Mouse (Mus musculus): ENCODE measurements at regions not wholly inside any gene's neighbourhood (a gene's known extent, or its start where the extent isn't known, plus 50 kb on each side); places are given as distances from the start of the nearest gene placed in this dataset.

GRCm38 (mm10) chr2:79048020-79048419 lies 180.1 kb downstream of the Ube2e3 start:
- Histone ChIP-seq H3K4me2 (ENCODE audit: low read depth, low read length) (no peak overlapping the region), H3K9ac (replicated peaks; ENCODE audit: low read depth, low read length) (no peak overlapping the region), H3K36me3 (replicated peaks; ENCODE audit: control insufficient read depth, insufficient read depth, low read length) (no peaks in the 10 kb centered on the region), H3K27me3 (ENCODE audit: control insufficient read depth, insufficient read depth, low read length) (no peaks in the 10 kb centered on the region), H3K4me1 (ENCODE audit: control insufficient read depth, insufficient read depth) (no peaks in the 10 kb centered on the region), H3K27ac (ENCODE audit: low read depth) (no peak overlapping the region), H3K9me3 (replicated peaks; ENCODE audit: control insufficient read depth, low read length) (no peaks in the 10 kb centered on the region), H3K4me3 (ENCODE audit: low read depth, low read length) (no peak overlapping the region)
- DNase-seq (ENCODE audit: low spot score) = no peak
- TF ChIP-seq CTCF (IDR thresholded peaks at IDR 0.05; ENCODE audit: low read depth) (no peak), EP300 (IDR thresholded peaks at IDR 0.05; ENCODE audit: low read depth) (no peak)
- ATAC-seq (ENCODE audit: insufficient read depth, low read depth) = no peak
- 60% methylated on average over 7 of the region's 7 CpGs for WGBS

GRCm38 (mm10) chr2:79048777-79049537 lies 181.0 kb downstream of the Ube2e3 start:
- no peaks in the 10 kb centered on the region for H3K9me3 ChIP-seq (replicated peaks; ENCODE audit: control insufficient read depth, low read length)
- WGBS = 83% methylated on average over 5 of the region's 5 CpGs
- ATAC-seq (ENCODE audit: insufficient read depth, low read depth) = no peak

GRCm38 (mm10) chr2:79050495-79051046 lies 182.6 kb downstream of the Ube2e3 start:
- 88% methylated on average over 1 of the region's 1 CpGs for WGBS
- Histone ChIP-seq H3K4me1 (ENCODE audit: control insufficient read depth, insufficient read depth) (no peaks in the 10 kb centered on the region), H3K27me3 (ENCODE audit: control insufficient read depth, insufficient read depth, low read length) (no peaks in the 10 kb centered on the region), H3K4me2 (ENCODE audit: low read depth, low read length) (no peak overlapping the region), H3K27ac (ENCODE audit: low read depth) (no peak overlapping the region), H3K9ac (replicated peaks; ENCODE audit: low read depth, low read length) (no peak overlapping the region), H3K9me3 (replicated peaks; ENCODE audit: control insufficient read depth, low read length) (no peaks in the 10 kb centered on the region), H3K4me3 (ENCODE audit: low read depth, low read length) (no peak overlapping the region), H3K36me3 (replicated peaks; ENCODE audit: control insufficient read depth, insufficient read depth, low read length) (no peaks in the 10 kb centered on the region)
- DNase-seq (ENCODE audit: low spot score) = no peak
- no peak for ATAC-seq (ENCODE audit: insufficient read depth, low read depth)
- TF ChIP-seq CTCF (IDR thresholded peaks at IDR 0.05; ENCODE audit: low read depth) (no peak), EP300 (IDR thresholded peaks at IDR 0.05; ENCODE audit: low read depth) (no peak)

More at GRCm38 (mm10) chr2:79048777-79049537, 181.0 kb downstream of the Ube2e3 start:
- Histone ChIP-seq H3K4me1 (ENCODE audit: control insufficient read depth, insufficient read depth) (no peaks in the 10 kb centered on the region), H3K9ac (replicated peaks; ENCODE audit: low read depth, low read length) (no peak overlapping the region), H3K4me3 (ENCODE audit: low read depth, low read length) (no peak overlapping the region), H3K4me2 (ENCODE audit: low read depth, low read length) (no peak overlapping the region), H3K36me3 (replicated peaks; ENCODE audit: control insufficient read depth, insufficient read depth, low read length) (no peaks in the 10 kb centered on the region), H3K27ac (ENCODE audit: low read depth) (no peak overlapping the region), H3K27me3 (ENCODE audit: control insufficient read depth, insufficient read depth, low read length) (no peaks in the 10 kb centered on the region)
- TF ChIP-seq EP300 (IDR thresholded peaks at IDR 0.05; ENCODE audit: low read depth) (no peak), CTCF (IDR thresholded peaks at IDR 0.05; ENCODE audit: low read depth) (no peak)
- DNase-seq (ENCODE audit: low spot score) = no peak

GRCm38 (mm10) chr2:79052226-79052625 lies 184.3 kb downstream of the Ube2e3 start:
- Histone ChIP-seq H3K4me1 (ENCODE audit: control insufficient read depth, insufficient read depth) (no peaks in the 10 kb centered on the region), H3K27ac (ENCODE audit: low read depth) (no peak overlapping the region), H3K27me3 (ENCODE audit: control insufficient read depth, insufficient read depth, low read length) (no peaks in the 10 kb centered on the region), H3K4me3 (ENCODE audit: low read depth, low read length) (no peak overlapping the region), H3K9ac (replicated peaks; ENCODE audit: low read depth, low read length) (no peak overlapping the region), H3K4me2 (ENCODE audit: low read depth, low read length) (no peak overlapping the region), H3K36me3 (replicated peaks; ENCODE audit: control insufficient read depth, insufficient read depth, low read length) (no peaks in the 10 kb centered on the region), H3K9me3 (replicated peaks; ENCODE audit: control insufficient read depth, low read length) (no peaks in the 10 kb centered on the region)
- 78% methylated on average over 1 of the region's 1 CpGs for WGBS
- no peak for ATAC-seq (ENCODE audit: insufficient read depth, low read depth)
- DNase-seq (ENCODE audit: low spot score) = no peak
- TF ChIP-seq EP300 (IDR thresholded peaks at IDR 0.05; ENCODE audit: low read depth) (no peak), CTCF (IDR thresholded peaks at IDR 0.05; ENCODE audit: low read depth) (no peak)

- DNase-seq (ENCODE audit: low spot score) = no peak
- WGBS = 57% methylated on average over 2 of the region's 2 CpGs
Measured at GRCm38 (mm10) chr2:79056138-79056537, 188.2 kb downstream of the Ube2e3 start.

More at GRCm38 (mm10) chr2:79056138-79056537, 188.2 kb downstream of the Ube2e3 start:
- no peak for TF ChIP-seq CTCF (IDR thresholded peaks at IDR 0.05; ENCODE audit: low read depth)
- no peak for TF ChIP-seq EP300 (IDR thresholded peaks at IDR 0.05; ENCODE audit: low read depth)
- no peak for ATAC-seq (ENCODE audit: insufficient read depth, low read depth)
- H3K4me3 ChIP-seq (ENCODE audit: low read depth, low read length) = no peak overlapping the region
- no peaks in the 10 kb centered on the region for H3K4me1 ChIP-seq (ENCODE audit: control insufficient read depth, insufficient read depth)
- H3K9me3 ChIP-seq (replicated peaks; ENCODE audit: control insufficient read depth, low read length) = no peaks in the 10 kb centered on the region
- H3K27ac ChIP-seq (ENCODE audit: low read depth) = no peak overlapping the region
- no peak overlapping the region for H3K9ac ChIP-seq (replicated peaks; ENCODE audit: low read depth, low read length)
- no peak overlapping the region for H3K4me2 ChIP-seq (ENCODE audit: low read depth, low read length)
- no peaks in the 10 kb centered on the region for H3K36me3 ChIP-seq (replicated peaks; ENCODE audit: control insufficient read depth, insufficient read depth, low read length)
- no peaks in the 10 kb centered on the region for H3K27me3 ChIP-seq (ENCODE audit: control insufficient read depth, insufficient read depth, low read length)
